9 mouse cellular contexts compared by ENCODE assay signal in the genomic region with DNA sequence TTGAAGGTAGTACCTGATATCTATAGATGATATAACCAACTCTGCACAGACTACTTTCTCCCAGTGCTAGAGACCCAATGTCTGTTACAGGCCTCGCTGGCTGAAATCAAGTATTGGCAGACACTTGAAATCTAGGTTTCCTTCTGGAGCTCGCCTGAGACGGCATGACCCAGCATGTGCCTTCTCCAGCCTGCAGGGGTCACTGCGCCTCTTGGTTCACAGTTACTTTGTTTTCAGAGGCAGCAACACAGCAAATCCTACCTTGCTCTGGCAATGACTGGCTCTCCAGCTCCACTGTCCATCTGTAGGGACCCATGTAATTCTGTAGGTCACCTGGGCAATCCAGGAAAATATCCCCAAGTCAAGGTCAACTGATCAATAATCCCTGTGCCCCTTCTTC.
DNase-seq lines count a peak whose midpoint lies in the region; ATAC-seq and TF ChIP-seq lines count a peak whose summit lies in the region.
"Had no signal": no experiment of that assay in that cellular context is flagged by ENCODE, and none has a peak within 500 bp of the region (broad histone marks: within the 10 kb centered on the region; RNA-seq: fewer than 3 reads in every experiment).

No protein-coding gene starts in this region.

- H3K27me3 ChIP-seq in heart, adult 2 months (ENCODE audit: control insufficient read depth, insufficient read depth, low read length): no peaks in the 10 kb centered on the region
- no peaks in the 10 kb centered on the region for H3K27me3 ChIP-seq in testis, adult 2 months (ENCODE audit: control insufficient read depth, insufficient read depth, low read length)
- H3K27me3 ChIP-seq in lung, postnatal 0 days (replicated peaks; ENCODE audit: insufficient read depth, low read length): no peaks in the 10 kb centered on the region
- H3K27me3 ChIP-seq: hindbrain, embryonic 15.5 days had no signal

- H3K4me3 ChIP-seq in heart, adult 2 months: no peak overlapping the region
- H3K4me3 ChIP-seq in testis, adult 2 months (ENCODE audit: control insufficient read depth, low read depth, low read length): no peak overlapping the region
- no peak overlapping the region for H3K4me3 ChIP-seq in bone marrow macrophage, adult 2 months (ENCODE audit: insufficient read depth, low read length)
- no peak overlapping the region for H3K4me3 ChIP-seq in lung, postnatal 0 days (ENCODE audit: low read depth, low read length)
- H3K4me3 ChIP-seq: hindbrain, embryonic 15.5 days had no signal

- no peaks in the 10 kb centered on the region for H3K36me3 ChIP-seq in heart, adult 2 months (ENCODE audit: control insufficient read depth, insufficient read depth, low read length)
- no peaks in the 10 kb centered on the region for H3K36me3 ChIP-seq in testis, adult 2 months (ENCODE audit: control insufficient read depth, insufficient read depth, low read length)
- H3K36me3 ChIP-seq in lung, postnatal 0 days (ENCODE audit: insufficient read depth, low read length): no peaks in the 10 kb centered on the region
- H3K36me3 ChIP-seq: hindbrain, embryonic 15.5 days had no signal

- 19% methylated on average over 4 of the region's 4 CpGs for WGBS in heart, adult 2 months
- WGBS in lung, postnatal 0 days: 19% methylated on average over 4 of the region's 4 CpGs

- no peak overlapping the region for H3K4me2 ChIP-seq in lung, postnatal 0 days (replicated peaks; ENCODE audit: low read depth, low read length)
- H3K4me2 ChIP-seq: hindbrain, embryonic 15.5 days had no signal

- no peak for ATAC-seq in lung, postnatal 0 days

- TF ChIP-seq CTCF in heart, adult 2 months (IDR thresholded peaks at IDR 0.05): peak; percentile 70
- TF ChIP-seq CTCF in testis, adult 2 months (IDR thresholded peaks at IDR 0.05; ENCODE audit: control insufficient read depth, insufficient read depth, insufficient replicate concordance, low read depth, low read length): peak; percentile 59; the same call in 1 of the 2 replicates
- TF ChIP-seq CTCF in bone marrow macrophage, adult 2 months (IDR thresholded peaks at IDR 0.05; ENCODE audit: low read depth, low read length): peak; percentile 61
- peak; percentile 63 for TF ChIP-seq CTCF in lung, postnatal 0 days (IDR thresholded peaks at IDR 0.05)

- intact Hi-C loops in heart, adult 2 months (cut with DNase I): loop anchor here (1.0 kb wide), 1 partner anchor 94 kb away; no protein-coding TSS in a partner anchor

- H3K9me3 ChIP-seq in lung, postnatal 0 days (ENCODE audit: low read length): no peaks in the 10 kb centered on the region
- H3K9me3 ChIP-seq: hindbrain, embryonic 15.5 days had no signal

- no peak for TF ChIP-seq EP300 in heart, adult 2 months (IDR thresholded peaks at IDR 0.05; ENCODE audit: insufficient read depth, low read depth, low read length)
- TF ChIP-seq EP300 in lung, postnatal 0 days (IDR thresholded peaks at IDR 0.05): no peak

- H3K9ac ChIP-seq in heart, adult 2 months (ENCODE audit: low read depth, low read length): no peak overlapping the region
- no peak overlapping the region for H3K9ac ChIP-seq in lung, postnatal 0 days (replicated peaks; ENCODE audit: low read depth)
- H3K9ac ChIP-seq: hindbrain, embryonic 15.5 days had no signal

- DNase-seq in heart, adult 2 months: peak; percentile 10 to 42
- no peak for DNase-seq in heart, adult 8-10 months (ENCODE audit: low spot score)
- DNase-seq in testis, postnatal 14 days (ENCODE audit: low spot score): no peak
- peak; percentile 62 for DNase-seq in heart, postnatal 4 days
- peak; percentile 11 for DNase-seq in lung, postnatal 0 days (ENCODE audit: low spot score)
- no peak for DNase-seq in T-cell, adult 2 months (ENCODE audit: low spot score)

- no peaks in the 10 kb centered on the region for H3K4me1 ChIP-seq in heart, adult 2 months (ENCODE audit: control insufficient read depth, insufficient read depth, low read length)
- no peaks in the 10 kb centered on the region for H3K4me1 ChIP-seq in testis, adult 2 months (ENCODE audit: control insufficient read depth, insufficient read depth, low read length)
- no peaks in the 10 kb centered on the region for H3K4me1 ChIP-seq in bone marrow macrophage, adult 2 months (ENCODE audit: control insufficient read depth, insufficient read depth, low read length)
- no peaks in the 10 kb centered on the region for H3K4me1 ChIP-seq in lung, postnatal 0 days (ENCODE audit: insufficient read depth, low read depth, low read length)
- H3K4me1 ChIP-seq: hindbrain, embryonic 15.5 days had no signal

- H3K27ac ChIP-seq in heart, adult 2 months: no peak overlapping the region
- H3K27ac ChIP-seq in testis, adult 2 months (ENCODE audit: control insufficient read depth, insufficient read depth, low read depth, low read length): no peak overlapping the region
- H3K27ac ChIP-seq in bone marrow macrophage, adult 2 months (ENCODE audit: insufficient read depth, low read depth, low read length): no peak overlapping the region
- no peak overlapping the region for H3K27ac ChIP-seq in lung, postnatal 0 days (ENCODE audit: low read length)
- H3K27ac ChIP-seq: hindbrain, embryonic 15.5 days had no signal

- no peak for TF ChIP-seq POLR2A in heart, adult 2 months (IDR thresholded peaks at IDR 0.05; ENCODE audit: insufficient read depth, low read depth, low read length)
- no peak for TF ChIP-seq POLR2A in testis, adult 2 months (IDR thresholded peaks at IDR 0.05; ENCODE audit: control insufficient read depth, low read depth, low read length)
- no peak for TF ChIP-seq POLR2A in bone marrow macrophage, adult 2 months (IDR thresholded peaks at IDR 0.05; ENCODE audit: borderline replicate concordance, low read depth, low read length)

- H3K79me2 ChIP-seq in heart, adult 2 months (replicated peaks; ENCODE audit: control insufficient read depth, insufficient read depth, low read length): no peaks in the 10 kb centered on the region

Comparison
In these comparisons a context has a peak if more than half of its experiments do, and no peak if none do; other contexts are left out.
1. DNase-seq: peak in heart, adult 2 months (2 of 2), heart, postnatal 4 days (single experiment) and lung, postnatal 0 days (single experiment); none in heart, adult 8-10 months (single experiment), testis, postnatal 14 days (single experiment) and T-cell, adult 2 months (single experiment).
2. Peak in every context shown above with its lines, with median percentiles within 50 percentile points of each other: CTCF ChIP-seq.